Mouse (Mus musculus) megakaryocyte, embryonic 14.5 days (primary cell): ENCODE measurements at regions not wholly inside any gene's neighbourhood (a gene's known extent, or its start where the extent isn't known, plus 50 kb on each side); places are given as distances from the start of the nearest gene placed in this dataset.

Experiments used
- H3K27me3 ChIP-seq: replicated peaks from 2 replicates; pipeline ENCODE3; 2012; ENCODE audit warnings: inconsistent platforms
- H3K36me3 ChIP-seq: replicated peaks from 2 replicates; pipeline ENCODE3; 2012; ENCODE audit warnings: low read length, inconsistent platforms, mixed read lengths
- H3K4me1 ChIP-seq: 2 replicates; pipeline ENCODE4 v1.6.1; 2012; ENCODE audit warnings: inconsistent platforms
- H3K4me3 ChIP-seq: replicated peaks from 2 replicates; pipeline ENCODE3; 2012; ENCODE audit warnings: moderate library complexity, mild to moderate bottlenecking, inconsistent platforms
- H3K9me3 ChIP-seq: 2 replicates; pipeline ENCODE4 v1.6.1; 2012; ENCODE audit warnings: inconsistent platforms
- FLI1 ChIP-seq: IDR thresholded peaks from 2 replicates; pipeline ENCODE4 v1.6.1; 2012; ENCODE audit warnings: low read length, inconsistent platforms, mixed read lengths
- GATA1 ChIP-seq: IDR thresholded peaks from 3 replicates; pipeline ENCODE4 v1.6.1; 2012; ENCODE audit warnings: mixed read lengths, low read length, inconsistent platforms, borderline replicate concordance

DNA sequence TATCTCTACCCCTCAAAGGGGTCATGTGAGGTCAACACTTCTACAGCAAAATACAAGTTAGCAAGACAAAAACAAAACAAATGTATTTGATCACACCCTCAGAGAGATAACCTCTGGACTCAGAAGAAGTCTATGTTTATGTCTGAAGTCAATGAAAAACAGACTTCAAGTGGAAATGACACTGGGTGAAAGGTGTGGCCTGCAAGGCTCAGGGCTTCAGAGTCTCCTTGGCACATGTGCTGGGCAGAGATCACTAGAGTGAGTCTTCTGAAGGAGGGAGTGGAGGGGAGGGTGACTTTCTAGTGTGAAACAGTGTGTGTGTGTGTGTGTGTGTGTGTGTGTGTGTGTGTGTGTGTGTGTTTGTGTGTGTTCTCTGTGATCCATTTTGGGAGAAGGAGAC is 68.2 kb downstream of the Il12a start:
- no peak for TF ChIP-seq FLI1
- no peak for TF ChIP-seq GATA1
- Histone ChIP-seq H3K27me3 (no peaks in the 10 kb centered on the region), H3K36me3 (no peaks in the 10 kb centered on the region), H3K4me1 (peaks cover 43% of the 10 kb centered on the region), H3K4me3 (no peak overlapping the region), H3K9me3 (peaks cover 10% of the 10 kb centered on the region)

DNA sequence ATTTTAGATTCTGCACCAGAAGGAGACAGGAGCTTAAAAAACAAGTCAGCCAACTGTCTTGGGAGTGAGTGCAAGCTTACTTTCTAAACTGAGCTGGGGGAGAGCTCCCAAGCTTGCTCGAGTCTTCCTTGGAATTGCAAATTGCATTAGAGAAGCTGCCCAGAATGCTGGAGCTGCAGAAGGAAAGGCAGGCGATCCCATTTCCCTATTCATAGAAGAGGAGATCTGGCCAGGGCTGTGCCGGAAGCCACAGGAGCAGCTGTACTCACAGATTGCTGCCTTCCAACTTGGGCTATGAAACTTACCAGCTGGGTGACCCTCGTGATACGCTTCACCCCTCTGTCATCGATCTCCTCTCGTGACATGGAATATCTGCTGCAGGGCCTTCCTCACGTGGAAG is 68.9 kb downstream of the Il12a start:
- Histone ChIP-seq H3K4me3 (peak overlapping the region; percentile 79), H3K27me3 (no peaks in the 10 kb centered on the region), H3K9me3 (peaks cover 10% of the 10 kb centered on the region), H3K36me3 (no peaks in the 10 kb centered on the region), H3K4me1 (peaks cover 48% of the 10 kb centered on the region)
- peak; percentile 39; the same call in 1 of the 2 replicates for TF ChIP-seq FLI1
- 0 out of 3 replicates have a peak, but pooled peaks have one; percentile 21 for TF ChIP-seq GATA1

DNA sequence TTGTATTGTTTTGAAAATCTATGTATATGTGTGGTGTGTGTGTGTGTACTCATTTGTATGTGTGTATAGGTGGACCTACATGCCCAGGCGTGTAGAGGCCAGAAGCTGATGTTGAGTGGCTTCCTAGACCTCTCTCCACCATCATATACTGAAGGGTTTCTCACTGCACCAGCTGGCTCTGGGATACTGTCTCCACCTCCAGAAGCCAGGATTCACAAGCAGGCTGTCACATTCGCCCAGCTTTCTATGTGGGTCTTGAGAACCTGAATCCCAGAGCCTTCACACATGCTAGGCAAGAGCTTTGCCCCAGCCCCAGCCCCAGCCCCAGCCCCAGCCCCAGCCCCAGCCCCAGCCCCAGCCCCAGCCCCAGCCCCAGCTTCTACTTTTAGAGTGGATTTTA is 70.4 kb downstream of the Il12a start:
- TF ChIP-seq FLI1 = no peak
- no peak for TF ChIP-seq GATA1
- H3K4me3 ChIP-seq = no peak overlapping the region
- H3K36me3 ChIP-seq = no peaks in the 10 kb centered on the region

DNA sequence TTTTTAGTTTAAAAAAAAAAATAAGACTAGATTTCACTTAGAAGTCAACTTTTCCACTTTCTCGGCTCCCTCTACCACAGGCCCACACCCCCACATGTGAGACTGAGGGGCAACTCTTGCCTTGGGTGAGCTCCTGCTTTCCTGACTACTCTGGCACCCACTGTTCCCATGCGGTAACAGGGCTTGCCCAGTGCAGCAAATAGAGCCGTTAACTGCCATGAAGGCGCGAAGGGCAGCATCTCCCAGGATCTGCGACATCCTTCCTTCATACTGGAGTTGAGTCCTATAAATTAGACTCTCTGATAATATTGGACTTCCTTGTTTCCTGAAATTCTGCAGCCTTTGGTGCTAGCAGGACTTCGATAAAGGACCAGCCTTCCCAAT is 70.8 kb downstream of the Il12a start:
- Histone ChIP-seq H3K9me3 (peaks cover 10% of the 10 kb centered on the region), H3K4me3 (peak overlapping the region; percentile 16), H3K4me1 (peaks cover 60% of the 10 kb centered on the region), H3K36me3 (no peaks in the 10 kb centered on the region), H3K27me3 (no peaks in the 10 kb centered on the region)
- TF ChIP-seq FLI1 = no peak
- no peak for TF ChIP-seq GATA1

More for the DNA sequence above, 70.4 kb downstream of the Il12a start:
- Histone ChIP-seq H3K9me3 (peaks cover 10% of the 10 kb centered on the region), H3K27me3 (no peaks in the 10 kb centered on the region), H3K4me1 (peaks cover 60% of the 10 kb centered on the region)

DNA sequence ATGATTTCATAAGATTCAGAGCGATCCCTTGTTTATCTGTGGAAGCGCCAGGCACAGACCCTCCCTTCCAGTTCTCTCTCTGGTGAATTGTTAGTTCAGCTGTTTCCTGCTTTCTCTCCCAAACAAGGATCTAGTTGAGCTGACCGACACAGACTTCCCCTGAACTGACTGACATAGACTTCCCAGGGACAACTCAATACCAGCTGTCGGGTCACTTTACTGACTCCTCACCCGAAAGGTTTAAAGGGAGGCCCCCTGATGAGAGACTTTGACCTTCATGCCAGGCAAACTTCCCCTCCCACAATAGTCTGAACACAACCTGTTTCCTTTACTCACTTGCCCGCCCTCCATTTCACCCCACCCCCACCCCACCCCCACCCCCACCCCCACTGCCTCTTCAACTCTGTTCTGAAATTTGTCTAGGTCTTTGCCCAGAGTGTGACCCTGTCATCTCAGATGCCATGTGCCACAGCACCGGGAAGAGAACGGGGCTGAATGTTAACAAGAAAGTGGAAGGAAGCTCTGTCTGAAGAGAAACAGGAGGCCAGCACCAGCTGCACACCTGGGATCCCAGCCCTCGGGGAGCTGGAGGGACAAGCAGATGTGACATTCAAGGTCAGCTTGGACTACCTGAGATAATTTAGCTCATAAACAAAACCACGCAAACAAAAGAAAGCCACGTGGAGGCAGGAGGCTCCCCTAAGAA is 71.3 kb downstream of the Il12a start:
- Histone ChIP-seq H3K9me3 (peaks cover 4% of the 10 kb centered on the region), H3K27me3 (no peaks in the 10 kb centered on the region), H3K4me3 (peak overlapping the region; percentile 38), H3K36me3 (no peaks in the 10 kb centered on the region), H3K4me1 (peaks cover 60% of the 10 kb centered on the region)
- TF ChIP-seq FLI1 (no peak), GATA1 (no peak)

DNA sequence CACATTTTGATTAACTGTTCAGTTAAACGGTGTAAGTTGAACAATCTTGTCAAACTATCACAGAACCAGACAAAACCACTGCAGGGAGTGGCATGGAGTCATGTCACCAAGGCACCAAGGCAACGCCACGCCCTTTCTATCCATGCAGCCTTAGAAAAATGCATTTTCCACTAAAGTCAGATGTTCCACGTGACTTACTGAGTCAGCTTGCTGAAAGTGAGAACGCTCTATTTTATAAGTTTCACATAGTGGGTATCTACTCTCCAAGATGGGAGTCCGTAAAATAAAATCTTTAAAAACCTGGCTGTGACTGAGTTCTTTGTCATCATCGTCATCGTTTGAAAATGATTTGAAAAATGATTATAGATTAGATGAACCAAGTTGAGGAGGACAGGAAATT is 72.5 kb downstream of the Il12a start:
- peaks cover 63% of the 10 kb centered on the region for H3K4me1 ChIP-seq
- peaks cover 3% of the 10 kb centered on the region for H3K27me3 ChIP-seq
- no peak for TF ChIP-seq FLI1
- TF ChIP-seq GATA1 = no peak

DNA sequence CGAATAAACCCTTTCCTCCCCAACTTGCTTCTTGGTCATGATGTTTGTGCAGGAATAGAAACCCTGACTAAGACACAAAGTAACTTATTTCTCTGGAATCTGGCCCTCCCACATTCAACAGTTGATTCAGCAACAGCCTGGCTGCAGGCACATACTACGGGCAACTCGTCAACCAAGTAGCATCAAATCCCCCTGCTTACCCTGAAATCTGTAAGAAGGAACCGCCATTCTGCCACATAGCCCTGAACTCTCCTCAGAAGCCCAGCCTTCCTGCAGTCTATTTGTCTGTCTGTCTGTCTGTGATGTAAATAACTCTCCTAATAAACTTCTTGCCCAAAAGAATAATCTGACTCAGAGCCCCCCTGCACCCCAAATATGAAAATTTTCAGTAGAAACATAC is 73.9 kb downstream of the Il12a start:
- no peaks in the 10 kb centered on the region for H3K9me3 ChIP-seq
- no peaks in the 10 kb centered on the region for H3K36me3 ChIP-seq
- peaks cover 4% of the 10 kb centered on the region for H3K27me3 ChIP-seq
- TF ChIP-seq GATA1 (no peak), FLI1 (no peak)
- H3K4me3 ChIP-seq = no peak overlapping the region
- peaks cover 58% of the 10 kb centered on the region for H3K4me1 ChIP-seq

More for the DNA sequence above, 72.5 kb downstream of the Il12a start:
- Histone ChIP-seq H3K4me3 (no peak overlapping the region), H3K36me3 (no peaks in the 10 kb centered on the region), H3K9me3 (no peaks in the 10 kb centered on the region)

DNA sequence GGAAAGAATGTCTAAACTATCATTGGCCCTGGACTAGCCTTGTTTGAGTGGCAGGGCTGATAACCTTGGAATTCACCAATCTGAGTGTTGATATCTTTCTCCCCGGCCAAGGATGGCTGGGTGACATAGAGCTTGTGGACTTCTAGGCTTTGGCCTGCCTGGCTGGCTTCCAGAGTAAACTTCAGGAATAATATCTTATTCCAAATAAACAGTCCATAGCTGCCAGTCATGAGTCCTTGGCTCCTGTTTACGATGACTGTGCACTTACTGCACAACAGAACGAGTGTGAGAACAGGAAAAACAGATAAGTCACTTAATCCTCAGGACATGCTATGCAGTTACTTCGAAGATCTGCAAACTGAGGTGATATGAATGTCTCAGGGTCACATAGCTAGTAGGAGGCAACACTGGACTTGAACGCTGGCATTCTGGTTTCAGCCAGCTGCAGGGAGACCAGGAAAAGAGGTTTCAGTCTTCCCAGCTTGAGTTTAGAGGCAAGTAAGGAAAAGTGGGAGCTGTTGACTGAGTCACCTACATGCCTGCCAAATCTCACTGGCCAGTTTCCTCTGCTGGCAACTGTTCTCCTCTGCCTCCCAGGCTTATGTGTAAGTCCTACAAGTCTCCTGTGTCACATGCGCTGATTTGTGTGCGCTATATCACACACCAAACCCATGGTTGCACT is 74.6 kb downstream of the Il12a start:
- Histone ChIP-seq H3K36me3 (no peaks in the 10 kb centered on the region), H3K9me3 (no peaks in the 10 kb centered on the region), H3K27me3 (peaks cover 4% of the 10 kb centered on the region), H3K4me1 (peaks cover 50% of the 10 kb centered on the region), H3K4me3 (no peak overlapping the region)
- TF ChIP-seq FLI1 (no peak), GATA1 (no peak)

DNA sequence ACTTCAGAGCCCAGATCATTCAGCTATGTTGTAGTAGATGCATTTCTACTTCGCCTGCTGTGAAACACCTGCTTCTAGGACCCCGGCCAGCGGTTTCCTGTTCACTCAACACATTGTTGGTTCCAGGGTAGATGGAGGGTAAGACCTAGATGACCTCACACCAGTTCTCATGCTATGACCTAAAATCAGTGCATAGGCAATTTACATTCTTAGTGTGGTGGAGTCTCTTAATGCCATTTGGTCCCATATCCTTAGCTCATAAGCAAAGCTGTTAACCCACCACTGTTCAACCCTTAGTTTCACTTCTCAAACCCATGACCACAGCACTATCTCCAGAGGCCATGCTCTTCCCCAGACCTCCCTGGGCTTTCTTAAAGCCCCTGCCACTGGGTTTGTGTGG is 81.1 kb downstream of the Il12a start:
- H3K4me1 ChIP-seq = peaks cover 13% of the 10 kb centered on the region
- no peak overlapping the region for H3K4me3 ChIP-seq
- peaks cover 15% of the 10 kb centered on the region for H3K27me3 ChIP-seq
- TF ChIP-seq GATA1 (no peak), FLI1 (no peak)
- H3K36me3 ChIP-seq = no peaks in the 10 kb centered on the region
- H3K9me3 ChIP-seq = peaks cover 6% of the 10 kb centered on the region; the same call in 1 of the 2 replicates

DNA sequence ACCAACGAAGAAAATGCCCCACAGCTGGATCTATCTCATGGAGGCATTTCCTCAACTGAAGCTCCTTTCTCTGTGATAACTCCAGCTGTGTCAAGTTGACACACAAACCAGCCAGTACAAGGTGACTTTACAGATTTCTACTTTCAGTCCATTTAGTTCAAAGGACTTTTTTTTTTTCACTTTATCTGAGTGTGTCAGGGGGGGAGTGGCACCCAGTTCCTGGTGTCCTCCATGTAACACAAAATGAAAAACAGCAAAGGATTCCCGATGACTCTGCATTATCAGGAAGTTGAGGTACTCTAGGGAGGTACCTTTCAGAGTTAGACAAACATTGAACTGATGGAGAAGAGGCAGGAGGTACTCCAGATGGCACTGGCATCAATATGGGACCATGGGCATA is 87.4 kb downstream of the Il12a start:
- Histone ChIP-seq H3K4me1 (peaks cover 26% of the 10 kb centered on the region), H3K4me3 (no peak overlapping the region), H3K36me3 (no peaks in the 10 kb centered on the region), H3K27me3 (peaks cover 29% of the 10 kb centered on the region), H3K9me3 (peaks cover 6% of the 10 kb centered on the region; the same call in 1 of the 2 replicates)
- TF ChIP-seq GATA1 (no peak), FLI1 (no peak)
